Comparison of ENCODE assay signal across 9 mouse cellular contexts in genomic region chr13:32213702-32214452, GRCm38 (mm10).
A peak's percentile ranks its signal among the peaks of the same experiment; 100 is the strongest.
DNase-seq lines count a peak whose midpoint lies in the region; ATAC-seq and TF ChIP-seq lines count a peak whose summit lies in the region.
"Had no signal": no experiment of that assay in that cellular context is flagged by ENCODE, and none has a peak within 500 bp of the region (broad histone marks: within the 10 kb centered on the region; RNA-seq: fewer than 3 reads in every experiment).

No protein-coding gene starts in this region.

- no peak overlapping the region for H3K9ac ChIP-seq in ES-E14 (ENCODE audit: insufficient read depth, low read depth, low read length, poor library complexity, severe bottlenecking)
- no peak overlapping the region for H3K9ac ChIP-seq in neural tube, embryonic 11.5 days (ENCODE audit: low read length)
- H3K9ac ChIP-seq: limb, embryonic 12.5 days had no signal

- no peak overlapping the region for H3K4me3 ChIP-seq in ES-E14 (ENCODE audit: insufficient read depth in 1 of 2, low read depth in 1 of 2, low read length in 2 of 2, poor library complexity in 1 of 2, severe bottlenecking in 1 of 2)
- H3K4me3 ChIP-seq in neural tube, embryonic 11.5 days (ENCODE audit: low read depth, low read length): no peak overlapping the region
- H3K4me3 ChIP-seq: limb, embryonic 12.5 days had no signal

- 52% methylated on average over 9 of the region's 9 CpGs for WGBS in neural tube, embryonic 11.5 days

- H3K4me2 ChIP-seq in neural tube, embryonic 11.5 days (ENCODE audit: low read depth): no peak overlapping the region
- H3K4me2 ChIP-seq: limb, embryonic 12.5 days had no signal

- ATAC-seq in neural tube, embryonic 11.5 days (ENCODE audit: insufficient read depth, low FRiP score, low TSS enrichment): peak; percentile 58

- H3K36me3 ChIP-seq in ES-E14 (ENCODE audit: control insufficient read depth, insufficient read depth, low read length, poor library complexity, severe bottlenecking): no peaks in the 10 kb centered on the region
- H3K36me3 ChIP-seq in neural tube, embryonic 11.5 days (ENCODE audit: control insufficient read depth, insufficient read depth, low read length): no peaks in the 10 kb centered on the region
- H3K36me3 ChIP-seq: limb, embryonic 12.5 days had no signal

- intact Hi-C loops in left cerebral cortex, postnatal 36 days (cut with DNase I): loop anchor here (2.0 to 10.0 kb wide), 2 partner anchors 201 to 413 kb away; no protein-coding TSS in a partner anchor
- intact Hi-C loops in heart, postnatal 10 days (cut with DNase I): loop anchor here (1.0 to 5.0 kb wide), 4 partner anchors 83 to 413 kb away; no protein-coding TSS in a partner anchor

- no peaks in the 10 kb centered on the region for H3K9me3 ChIP-seq in ES-E14 (ENCODE audit: control insufficient read depth, insufficient read depth, low read depth, low read length)
- H3K9me3 ChIP-seq in neural tube, embryonic 11.5 days (ENCODE audit: control insufficient read depth, low read length): no peaks in the 10 kb centered on the region
- H3K9me3 ChIP-seq: limb, embryonic 12.5 days had no signal

- in situ Hi-C loops in ES-E14 (cut with MboI; ENCODE audit: low sequenced_read_pairs in 2 of 2, unreplicated experiment in 2 of 2): loop anchor here in 1 of 2 experiments (25.0 kb wide), 1 partner anchor 402 kb away; the partner anchor contains the start of gene Foxc1

- no peaks in the 10 kb centered on the region for H3K27me3 ChIP-seq in neural tube, embryonic 11.5 days (ENCODE audit: control insufficient read depth, insufficient read depth, low read length)

- no peaks in the 10 kb centered on the region for H3K4me1 ChIP-seq in ES-E14 (ENCODE audit: control insufficient read depth in 2 of 2, insufficient read depth in 2 of 2, low read length in 2 of 2, poor library complexity in 1 of 2)
- no peaks in the 10 kb centered on the region for H3K4me1 ChIP-seq in neural tube, embryonic 11.5 days (ENCODE audit: control insufficient read depth, insufficient read depth, low read length)

- H3K27ac ChIP-seq in ES-E14 (ENCODE audit: insufficient read depth, low read depth, low read length, poor library complexity, severe bottlenecking): no peak overlapping the region
- no peak overlapping the region for H3K27ac ChIP-seq in neural tube, embryonic 11.5 days (ENCODE audit: low read depth, low read length)
- H3K27ac ChIP-seq: limb, embryonic 12.5 days had no signal

- DNase-seq in left cerebral cortex, adult 11 months (ENCODE audit: low spot score): peak; percentile 21
- no peak for DNase-seq in left cerebral cortex, postnatal 36 days (ENCODE audit: low spot score in 2 of 2)
- peak; percentile 26 for DNase-seq in ES-E14 (ENCODE audit: low read depth, low spot score)
- peak; percentile 83 for DNase-seq in embryo, embryonic 10.5 days (ENCODE audit: low spot score)
- peak; percentile 60 to 65 for DNase-seq in heart, postnatal 10 days
- peak; percentile 17 to 71 for DNase-seq in layer of hippocampus, postnatal 14 days (ENCODE audit: low spot score in 2 of 2)
- peak; percentile 27 for DNase-seq in neural tube, embryonic 11.5 days (ENCODE audit: low spot score)
- no peak for DNase-seq in testis, postnatal 10 days (ENCODE audit: low spot score)

TF ChIP-seq in ES-E14, 5 proteins besides CTCF, POLR2A, EP300 and RAD21:
- TF ChIP-seq ZC3H11A (IDR thresholded peaks at IDR 0.05; ENCODE audit: borderline replicate concordance, low read depth, low read length): peak; percentile 56; the same call in 1 of the 2 replicates
- no peak for TF ChIP-seq MAFK (IDR thresholded peaks at IDR 0.05; ENCODE audit: insufficient read depth, low read depth, low read length)

Comparison
In these comparisons a context has a peak if more than half of its experiments do, and no peak if none do; other contexts are left out.
1. DNase-seq: peak in left cerebral cortex, adult 11 months (single experiment), ES-E14 (single experiment), embryo, embryonic 10.5 days (single experiment), heart, postnatal 10 days (2 of 2), layer of hippocampus, postnatal 14 days (2 of 2) and neural tube, embryonic 11.5 days (single experiment); none in left cerebral cortex, postnatal 36 days (0 of 2) and testis, postnatal 10 days (single experiment).